Mouse (Mus musculus) forebrain, embryonic 12.5 days (tissue): ENCODE data around the gene Pigh. TPM values are rescaled to one million over a fixed set of nuclear protein-coding genes. Genes with fewer than 3 reads are reported as not detected.
A peak's percentile ranks its signal among the peaks of the same experiment; 100 is the strongest.

ENCODE experiments used
- ATAC-seq: fragments of 200-750 bp; cut with Nextera tagmentation; 2 replicates; pipeline ENCODE4 v1.8.0; 2017; ENCODE audit warnings: moderate TSS enrichment; ENCODE audit not compliant: low FRiP score
- H3K27ac ChIP-seq: fragments of 300-500 bp; sonication (generic); 2 replicates; pipeline ENCODE4 v1.5.1; 2016; ENCODE audit warnings: mild to moderate bottlenecking
- H3K27me3 ChIP-seq: fragments of 300-500 bp; sonication (generic); 2 replicates; pipeline ENCODE4 v1.6.1; 2016; ENCODE audit warnings: mild to moderate bottlenecking
- H3K36me3 ChIP-seq: fragments of 300-500 bp; sonication (generic); replicated peaks from 2 replicates; pipeline ENCODE4 v1.6.1; 2016; ENCODE audit warnings: mild to moderate bottlenecking
- H3K4me1 ChIP-seq: fragments of 300-500 bp; sonication (generic); 2 replicates; pipeline ENCODE4 v1.6.1; 2016
- H3K4me2 ChIP-seq: fragments of 300-500 bp; sonication (generic); 2 replicates; pipeline ENCODE4 v1.6.1; 2016; ENCODE audit warnings: mild to moderate bottlenecking, moderate library complexity
- H3K4me3 ChIP-seq: fragments of 300-500 bp; sonication (generic); replicated peaks from 2 replicates; pipeline ENCODE4 v1.5.1; 2016; ENCODE audit warnings: mild to moderate bottlenecking
- H3K9ac ChIP-seq: fragments of 300-500 bp; sonication (generic); 2 replicates; pipeline ENCODE4 v1.6.1; 2016; ENCODE audit warnings: mild to moderate bottlenecking
- H3K9me3 ChIP-seq: fragments of 300-500 bp; sonication (generic); 2 replicates; pipeline ENCODE4 v1.6.1; 2016
- WGBS: fragments of 180-500 bp; shearing (Covaris S2); methylation state at CpG from one replicate; pipeline ENCODE4 v1.1.7; 2016; 5-methylcytosine and 5-hydroxymethylcytosine counted together
- polyA plus RNA-seq: library from polyadenylated mRNA; unstranded; fragments of >200 nt; fragmentation: Nextera tagmentation; extraction: Ambion mirVana; gene quantifications from 2 replicates; pipeline ENCODE4 v1.2.1, GENCODE M21; 2016

Gene Pigh
- polyA plus RNA-seq: 28.7 and 29.9 TPM in 2 replicates

DNA sequence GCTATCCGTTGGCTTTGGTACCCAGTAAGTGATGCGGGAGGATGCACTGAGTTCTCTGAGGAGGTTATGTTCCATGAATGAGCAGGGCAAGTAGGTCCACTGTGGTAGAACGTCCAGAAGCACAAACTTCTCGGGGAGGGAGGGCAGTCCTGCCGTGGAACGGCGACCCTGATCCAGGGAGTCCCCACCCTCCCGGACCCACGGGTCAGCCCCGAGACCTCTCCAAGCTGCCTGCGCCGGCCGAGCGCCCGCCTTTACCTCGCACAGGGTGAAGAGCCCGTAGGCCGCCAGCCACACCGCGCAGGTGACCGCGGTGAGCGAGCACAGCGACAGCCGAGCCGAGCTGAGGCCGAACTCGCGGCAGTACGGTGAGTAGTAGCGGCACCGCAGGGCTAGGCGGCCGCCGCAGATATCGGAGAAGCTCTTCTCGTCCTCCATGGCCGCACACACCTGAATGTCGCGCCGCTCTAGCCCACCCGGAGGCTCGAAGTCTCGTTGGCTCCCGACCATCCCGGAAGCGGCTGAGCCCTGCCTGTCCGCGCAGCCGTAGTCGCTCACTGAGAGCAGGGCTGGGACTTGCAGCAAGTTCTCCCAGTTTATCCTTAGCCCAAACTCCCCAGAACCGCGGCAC lies at the start of gene Pigh:
Gene Pigh, minus strand, starts transcription at position 470 of the 631 bp plus-strand sequence.
- Histone ChIP-seq H3K9me3 (no peaks in the 10 kb centered on the region), H3K9ac (peak within 1 kb of the TSS; percentile 89), H3K27ac (peak within 1 kb of the TSS; percentile 59; the same call in 1 of the 2 replicates), H3K4me3 (peak within 1 kb of the TSS; percentile 91), H3K27me3 (no peaks in the 10 kb centered on the region), H3K4me2 (peak within 1 kb of the TSS; percentile 73), H3K36me3 (peaks cover 11% of the 10 kb centered on the region), H3K4me1 (peaks cover 9% of the 10 kb centered on the region)
- peak; percentile 96 for ATAC-seq
- WGBS: under 1% methylated on average over 53 of the region's 53 CpGs

DNA sequence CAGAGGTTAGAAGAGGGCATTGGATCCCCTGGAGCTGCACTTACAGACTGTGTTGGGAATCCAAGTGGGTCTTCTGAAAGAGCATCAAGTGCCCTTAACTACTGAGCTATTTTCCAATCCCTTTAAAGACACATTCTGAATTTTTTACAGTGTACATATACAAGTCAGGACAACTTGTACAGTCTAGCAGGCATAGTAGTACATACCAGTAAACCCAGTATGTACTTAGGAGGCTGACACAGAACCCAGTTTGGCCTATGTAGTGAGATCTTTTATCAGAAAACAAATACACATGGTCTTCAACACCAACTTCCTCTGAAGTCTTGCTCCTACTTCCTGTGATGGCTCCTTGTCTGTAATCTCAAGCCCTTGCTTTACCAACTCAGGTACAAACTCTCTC lies 49.5 kb upstream of the Pigh start:
- Histone ChIP-seq H3K9me3 (no peaks in the 10 kb centered on the region), H3K4me3 (no peak overlapping the region), H3K36me3 (no peaks in the 10 kb centered on the region), H3K4me1 (no peaks in the 10 kb centered on the region), H3K4me2 (no peak overlapping the region), H3K9ac (no peak overlapping the region), H3K27ac (no peak overlapping the region), H3K27me3 (no peaks in the 10 kb centered on the region)
- no peak for ATAC-seq

DNA sequence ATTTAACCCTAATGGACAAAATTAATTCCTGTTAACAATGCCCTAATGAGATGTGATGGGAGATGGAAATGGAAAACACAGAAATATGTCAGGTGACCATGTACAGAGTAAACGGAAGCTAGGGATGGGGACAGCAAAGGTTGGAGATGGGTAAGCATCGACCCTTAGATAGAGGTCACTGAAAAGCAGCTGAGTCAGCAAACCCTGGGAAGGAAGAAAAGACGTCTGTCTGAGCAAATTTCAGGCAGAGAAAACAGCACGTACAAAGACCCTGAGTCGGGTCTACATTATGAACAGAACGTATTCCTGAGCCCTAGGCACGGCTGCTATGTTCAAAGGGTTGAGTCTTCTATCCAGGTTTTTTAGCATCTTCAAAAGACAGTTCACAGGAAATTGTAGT lies 47.5 kb upstream of the Pigh start:
- no peak overlapping the region for H3K9ac ChIP-seq
- no peaks in the 10 kb centered on the region for H3K4me1 ChIP-seq
- 78% methylated on average over 7 of the region's 7 CpGs for WGBS
- no peaks in the 10 kb centered on the region for H3K9me3 ChIP-seq
- H3K27me3 ChIP-seq: peaks cover 18% of the 10 kb centered on the region
- H3K4me2 ChIP-seq: no peak overlapping the region
- no peak overlapping the region for H3K27ac ChIP-seq
- H3K36me3 ChIP-seq: no peaks in the 10 kb centered on the region
- ATAC-seq: no peak
- no peak overlapping the region for H3K4me3 ChIP-seq

DNA sequence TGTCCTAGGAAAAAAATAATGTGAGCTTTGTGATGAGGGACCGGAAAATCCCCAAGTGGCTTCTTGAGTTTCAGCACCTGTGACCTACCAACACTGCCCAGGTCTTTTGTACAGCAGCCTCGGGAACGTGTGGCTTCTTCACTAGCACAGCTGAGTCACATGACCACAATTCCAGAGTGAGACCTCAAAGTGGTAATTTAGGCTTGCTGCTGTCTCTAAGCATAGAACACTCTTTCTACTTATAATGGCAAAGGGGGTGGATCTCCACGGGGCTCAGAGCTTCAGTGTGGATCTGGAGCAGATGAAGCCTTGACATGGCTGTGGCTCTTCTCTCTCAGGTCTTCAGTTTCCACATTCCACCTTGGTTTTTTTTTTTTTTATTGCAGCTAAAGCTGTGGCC lies 45.7 kb upstream of the Pigh start:
- Histone ChIP-seq H3K9ac (no peak overlapping the region), H3K4me3 (no peak overlapping the region), H3K9me3 (no peaks in the 10 kb centered on the region), H3K4me1 (peaks cover 12% of the 10 kb centered on the region), H3K27me3 (peaks cover 36% of the 10 kb centered on the region), H3K27ac (no peak overlapping the region), H3K36me3 (no peaks in the 10 kb centered on the region), H3K4me2 (no peak overlapping the region)
- 47% methylated on average over 4 of the region's 4 CpGs for WGBS
- ATAC-seq: no peak

- no peak overlapping the region for H3K9ac ChIP-seq
- H3K9me3 ChIP-seq: no peaks in the 10 kb centered on the region
- WGBS: 31% methylated on average over 8 of the region's 8 CpGs
- H3K4me1 ChIP-seq: peaks cover 12% of the 10 kb centered on the region
- peaks cover 39% of the 10 kb centered on the region for H3K27me3 ChIP-seq
- ATAC-seq: no peak
- no peak overlapping the region for H3K27ac ChIP-seq
- no peaks in the 10 kb centered on the region for H3K36me3 ChIP-seq
- H3K4me2 ChIP-seq: no peak overlapping the region
- no peak overlapping the region for H3K4me3 ChIP-seq
Observed at GRCm38 (mm10) chr12:79134676-79135075, 45.2 kb upstream of the Pigh start.

DNA sequence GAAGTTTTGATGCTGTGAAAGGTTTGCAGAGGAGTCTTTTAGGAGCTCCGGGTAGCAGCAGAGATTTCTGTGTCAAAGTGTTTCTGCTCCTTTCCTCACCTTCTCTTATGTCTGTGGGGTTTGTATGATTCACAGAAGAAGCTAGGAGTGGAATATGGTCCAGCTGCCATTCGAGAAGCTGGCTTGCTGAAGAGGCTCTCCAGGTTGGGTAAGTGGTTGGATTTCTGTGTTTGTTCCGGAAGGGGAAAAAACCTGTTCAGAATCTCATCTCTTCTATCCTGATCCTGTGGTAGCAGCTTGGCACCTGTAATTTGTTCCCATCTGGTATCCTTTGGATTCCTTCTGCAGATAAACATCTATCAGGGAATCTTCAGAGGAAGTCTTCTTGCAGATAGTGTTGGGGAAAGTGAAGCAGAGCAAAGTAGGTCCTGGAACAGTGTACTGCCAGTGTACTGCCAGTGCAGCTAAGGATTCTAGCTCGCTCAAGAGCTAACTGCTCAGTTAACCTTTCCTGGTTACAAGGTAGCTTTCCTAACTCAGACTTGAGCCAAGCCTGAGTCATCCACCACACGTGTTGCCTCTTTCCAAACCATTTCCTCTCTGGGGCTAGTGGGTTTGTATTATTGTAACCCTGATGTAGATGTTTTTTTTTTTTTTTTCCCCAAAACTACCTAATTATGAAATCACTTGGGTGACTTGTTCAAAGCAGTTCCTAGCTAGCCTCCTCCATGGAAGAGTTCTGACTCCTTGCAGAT lies 42.4 kb upstream of the Pigh start:
- Histone ChIP-seq H3K4me3 (peak overlapping the region; percentile 48), H3K36me3 (no peaks in the 10 kb centered on the region), H3K9ac (no peak overlapping the region; the same call in 1 of the 2 replicates), H3K27me3 (peaks cover 42% of the 10 kb centered on the region), H3K9me3 (no peaks in the 10 kb centered on the region), H3K4me2 (peak overlapping the region; percentile 90), H3K4me1 (peaks cover 12% of the 10 kb centered on the region), H3K27ac (no peak overlapping the region)
- WGBS: 31% methylated on average over 5 of the region's 5 CpGs
- ATAC-seq: no peak

GRCm38 (mm10) chr12:79131178-79131675 lies 41.8 kb upstream of the Pigh start:
- H3K9me3 ChIP-seq: no peaks in the 10 kb centered on the region
- H3K27ac ChIP-seq: no peak overlapping the region
- 1% methylated on average over 22 of the region's 22 CpGs for WGBS
- no peaks in the 10 kb centered on the region for H3K36me3 ChIP-seq
- peaks cover 12% of the 10 kb centered on the region for H3K4me1 ChIP-seq
- H3K4me2 ChIP-seq: peak overlapping the region; percentile 90
- peaks cover 42% of the 10 kb centered on the region for H3K27me3 ChIP-seq
- ATAC-seq: no peak
- peak overlapping the region; percentile 47 for H3K9ac ChIP-seq
- H3K4me3 ChIP-seq: peak overlapping the region; percentile 48

DNA sequence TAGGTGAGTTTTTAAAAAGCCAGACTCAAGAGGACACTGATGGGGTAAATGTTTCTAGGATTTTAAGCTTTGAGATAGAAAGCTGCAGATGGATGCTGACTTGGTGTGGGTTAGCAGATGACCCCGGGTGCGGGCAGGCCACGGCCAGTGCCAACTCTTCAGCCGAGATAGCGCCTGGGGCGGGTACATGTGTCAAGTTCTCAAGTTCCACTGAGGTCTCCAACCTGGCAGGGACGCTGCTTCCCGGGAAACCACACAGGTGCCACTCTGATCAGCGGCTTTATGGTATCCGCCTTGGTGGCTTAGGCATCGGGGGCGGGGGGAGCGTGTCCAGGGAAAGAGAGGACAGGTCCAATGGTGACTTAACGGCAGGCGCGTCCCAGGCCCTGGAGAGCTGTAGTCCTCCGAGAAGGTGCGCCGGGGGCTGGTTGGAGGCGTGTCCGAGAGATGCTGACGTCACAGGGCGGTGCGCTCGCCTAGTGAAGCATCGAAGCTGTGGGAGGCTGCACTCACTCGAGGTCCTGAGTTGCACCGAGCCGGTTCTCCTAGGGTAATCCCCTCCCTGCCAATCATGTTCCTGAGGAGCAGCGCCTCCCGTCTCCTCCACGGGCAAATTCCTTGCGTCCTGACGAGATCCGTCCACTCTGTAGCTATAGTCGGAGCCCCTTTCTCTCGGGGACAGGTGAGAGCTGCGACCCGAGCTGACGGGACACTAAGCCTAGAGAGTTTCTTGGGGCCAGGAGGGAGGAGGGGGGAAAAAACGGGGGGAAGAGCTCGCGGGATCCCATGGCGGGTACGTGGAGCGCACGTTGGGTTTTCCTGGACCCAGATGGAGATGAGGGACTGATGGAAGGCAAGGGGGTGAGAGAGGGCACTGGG lies 41.1 kb upstream of the Pigh start, which contains the start of gene Arg2:
Gene Arg2, plus strand, starts transcription at position 479 of the 879 bp plus-strand sequence.
- WGBS: under 1% methylated on average over 47 of the region's 47 CpGs
- H3K27ac ChIP-seq: no peak within 1 kb of the TSS
- peak within 1 kb of the TSS; percentile 48 for H3K4me3 ChIP-seq
- H3K9me3 ChIP-seq: no peaks in the 10 kb centered on the region
- H3K4me1 ChIP-seq: peaks cover 12% of the 10 kb centered on the region
- no peaks in the 10 kb centered on the region for H3K36me3 ChIP-seq
- peaks cover 42% of the 10 kb centered on the region for H3K27me3 ChIP-seq
- peak within 1 kb of the TSS; percentile 47 for H3K9ac ChIP-seq
- ATAC-seq: peak; percentile 96
- peak within 1 kb of the TSS; percentile 90 for H3K4me2 ChIP-seq

DNA sequence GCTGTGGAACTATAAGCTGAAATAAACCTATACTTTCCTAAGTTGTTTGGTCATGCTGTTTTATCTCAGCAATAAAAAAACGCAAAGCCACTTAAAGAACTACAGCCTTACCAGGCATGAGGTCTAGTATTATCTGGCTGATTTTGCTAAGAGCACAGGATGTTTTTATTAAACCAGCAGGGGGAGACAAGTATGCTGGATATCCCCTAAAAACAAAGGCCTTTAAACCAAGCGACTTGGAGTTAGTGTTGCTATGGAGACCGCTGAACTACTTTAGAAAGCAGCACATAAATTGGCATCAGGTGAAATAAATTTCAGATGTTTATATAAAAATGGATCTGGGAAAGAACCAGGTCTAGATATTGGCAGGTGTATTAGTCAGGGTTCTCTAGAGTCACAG lies 33.4 kb upstream of the Pigh start:
- no peaks in the 10 kb centered on the region for H3K36me3 ChIP-seq
- 34% methylated on average over 3 of the region's 3 CpGs for WGBS
- H3K9ac ChIP-seq: no peak overlapping the region
- ATAC-seq: no peak
- no peak overlapping the region for H3K27ac ChIP-seq
- H3K4me2 ChIP-seq: no peak overlapping the region
- no peaks in the 10 kb centered on the region for H3K4me1 ChIP-seq
- H3K9me3 ChIP-seq: no peaks in the 10 kb centered on the region
- H3K4me3 ChIP-seq: no peak overlapping the region
- H3K27me3 ChIP-seq: no peaks in the 10 kb centered on the region

GRCm38 (mm10) chr12:79118991-79119390 lies 29.5 kb upstream of the Pigh start:
- Histone ChIP-seq H3K4me1 (no peaks in the 10 kb centered on the region), H3K36me3 (no peaks in the 10 kb centered on the region), H3K9me3 (no peaks in the 10 kb centered on the region), H3K27me3 (no peaks in the 10 kb centered on the region), H3K4me3 (no peak overlapping the region), H3K4me2 (no peak overlapping the region), H3K27ac (no peak overlapping the region), H3K9ac (no peak overlapping the region)
- 91% methylated on average over 4 of the region's 4 CpGs for WGBS
- no peak for ATAC-seq

DNA sequence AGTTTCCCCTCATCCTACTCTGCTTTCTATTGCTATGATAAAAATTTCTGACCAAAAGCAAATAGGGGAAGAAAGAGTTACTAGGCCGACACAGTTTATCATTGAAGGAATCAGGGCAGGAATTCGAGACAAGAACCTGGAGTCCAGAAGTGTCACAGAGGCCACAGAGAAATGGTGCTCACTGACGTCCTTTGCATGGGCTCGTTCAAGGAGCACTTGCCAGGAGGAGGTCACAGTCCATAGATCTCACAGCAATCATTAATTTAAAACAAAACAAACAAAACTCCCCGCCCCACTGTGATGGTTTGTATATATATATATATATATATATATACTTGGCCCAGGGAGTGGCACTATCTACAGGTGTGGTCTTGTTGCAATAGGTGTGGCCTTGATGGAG lies 15.9 kb upstream of the Pigh start:
- H3K4me1 ChIP-seq: no peaks in the 10 kb centered on the region
- H3K27ac ChIP-seq: no peak overlapping the region
- H3K9me3 ChIP-seq: no peaks in the 10 kb centered on the region
- H3K36me3 ChIP-seq: no peaks in the 10 kb centered on the region
- H3K27me3 ChIP-seq: no peaks in the 10 kb centered on the region
- ATAC-seq: no peak
- 93% methylated on average over 5 of the region's 5 CpGs for WGBS
- H3K4me2 ChIP-seq: no peak overlapping the region
- H3K9ac ChIP-seq: no peak overlapping the region
- no peak overlapping the region for H3K4me3 ChIP-seq

GRCm38 (mm10) chr12:79104544-79104943 lies 15.1 kb upstream of the Pigh start:
- WGBS: 62% methylated on average over 2 of the region's 2 CpGs
- no peaks in the 10 kb centered on the region for H3K27me3 ChIP-seq

More at GRCm38 (mm10) chr12:79104544-79104943, 15.1 kb upstream of the Pigh start:
- no peak overlapping the region for H3K4me2 ChIP-seq
- no peak for ATAC-seq
- no peaks in the 10 kb centered on the region for H3K36me3 ChIP-seq
- no peaks in the 10 kb centered on the region for H3K9me3 ChIP-seq
- H3K27ac ChIP-seq: no peak overlapping the region
- H3K4me3 ChIP-seq: no peak overlapping the region
- no peak overlapping the region for H3K9ac ChIP-seq
- H3K4me1 ChIP-seq: no peaks in the 10 kb centered on the region
